Mouse (Mus musculus): Measurements from ENCODE around the gene Trpv2. TPM values are rescaled to one million over a fixed set of nuclear protein-coding genes. Genes with fewer than 3 reads are reported as not detected.

Trpv2 gene
- total RNA-seq (2012; rRNA removed), result 30.4 and 32.0 TPM in 2 replicates
- 10 to 100 TPM in 1 of 2 experiments, not detected in 1; 30.0 TPM for polyA plus RNA-seq (2012; ENCODE audit: insufficient read depth in 1 of 2, insufficient read length in 2 of 2, low read depth in 1 of 2, low replicate concordance in 2 of 2, missing spikeins in 1 of 2)

DNA sequence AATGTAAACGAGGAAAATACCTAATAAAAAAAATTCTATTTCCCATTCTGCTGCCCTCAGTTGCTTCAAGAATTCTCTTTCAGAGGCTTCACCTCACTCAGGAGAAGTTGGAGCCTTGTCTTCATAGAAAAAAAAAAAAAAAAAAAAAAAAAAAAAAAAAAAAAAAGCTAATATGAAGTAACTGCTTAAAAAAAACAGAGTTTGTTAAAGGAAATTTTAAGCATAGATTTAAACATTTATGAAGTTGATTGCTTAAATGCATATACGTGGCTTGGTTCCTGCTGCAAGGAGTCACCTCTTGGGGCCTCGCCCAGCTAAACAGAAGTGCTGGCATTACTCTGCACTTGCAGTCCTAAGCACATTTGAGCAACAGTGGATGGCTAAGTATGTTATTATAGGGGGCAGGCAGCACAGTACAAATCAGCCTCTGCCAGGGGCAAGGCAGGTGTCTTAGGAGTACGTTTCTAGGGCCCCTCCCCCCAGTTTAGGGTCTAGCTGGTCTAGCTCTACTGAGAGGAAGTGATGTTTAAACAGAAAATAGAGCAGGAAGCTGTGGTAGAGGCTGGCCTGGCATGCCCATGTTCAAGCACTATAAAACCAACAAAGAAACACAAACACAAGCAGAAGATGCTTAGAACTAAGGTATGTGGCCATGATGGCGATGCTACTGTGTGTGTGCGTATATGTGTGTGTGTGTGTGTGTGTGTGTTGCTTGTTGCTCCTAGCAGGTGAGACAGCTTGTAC, at the start of gene Trpv2:
TSS of gene Trpv2 (plus strand) at position 528 of the 744 bp plus-strand sequence.
- peaks cover 0 to 11% of the 10 kb centered on the region in 2 experiments; a peak in 2 of 4 replicates for H3K36me3 ChIP-seq (ENCODE audit: control insufficient read depth in 1 of 2, insufficient read depth in 2 of 2, low read length in 2 of 2)
- peak; percentile 87 for DNase-seq (ENCODE audit: low read depth, low spot score)
- H3K27ac ChIP-seq (ENCODE audit: control insufficient read depth, low read depth, low read length), result peak within 1 kb of the TSS; percentile 64
- peak within 1 kb of the TSS; percentile 67 for H3K9ac ChIP-seq (ENCODE audit: control insufficient read depth, low read depth, low read length, poor library complexity, severe bottlenecking)
- no peaks in the 10 kb centered on the region for H3K27me3 ChIP-seq (ENCODE audit: control insufficient read depth in 1 of 2, insufficient read depth in 2 of 2, low read length in 2 of 2)
- TF ChIP-seq RCOR1 (IDR thresholded peaks at IDR 0.05; ENCODE audit: low read depth, low read length) (no peak), HCFC1 (IDR thresholded peaks at IDR 0.05; ENCODE audit: low read depth, low read length) (peak; percentile 51), CHD1 (IDR thresholded peaks at IDR 0.05; ENCODE audit: low read depth, low read length) (peak; percentile 18; the same call in 1 of the 2 replicates), USF1 (IDR thresholded peaks at IDR 0.05; ENCODE audit: low read depth, low read length) (no peak), GATA1 (IDR thresholded peaks at IDR 0.05; ENCODE audit: low read depth, low read length) (no peak), SIN3A (IDR thresholded peaks at IDR 0.05; ENCODE audit: low read length) (peak; percentile 47; the same call in 1 of the 2 replicates), POLR2AphosphoS5 (IDR thresholded peaks at IDR 0.05; ENCODE audit: borderline replicate concordance, low read depth, low read length) (no peak), ZNF384 (IDR thresholded peaks at IDR 0.05; ENCODE audit: low read depth, low read length) (peak; percentile 92), TAL1 (IDR thresholded peaks at IDR 0.05; ENCODE audit: low read length) (no peak), NELFE (IDR thresholded peaks at IDR 0.05; ENCODE audit: low read depth, low read length) (0 out of 2 replicates have a peak, but pooled peaks have one; percentile 37), MXI1 (IDR thresholded peaks at IDR 0.05; ENCODE audit: low read depth, low read length) (peak; percentile 77), TBP (IDR thresholded peaks at IDR 0.05; ENCODE audit: low read depth, low read length) (peak; percentile 49; the same call in 1 of the 2 replicates), ELF1 (IDR thresholded peaks at IDR 0.05; ENCODE audit: low read depth, low read length) (0 out of 2 replicates have a peak, but pooled peaks have one; percentile 37), POLR2A (IDR thresholded peaks at IDR 0.05; ENCODE audit: control insufficient read depth in 1 of 2, insufficient read depth in 1 of 2, low read depth in 1 of 2, low read length in 2 of 2, poor library complexity in 1 of 2) (peak in 1 of 2 experiments; percentile 48; a peak in 1 of 4 replicates), MAX (IDR thresholded peaks at IDR 0.05; ENCODE audit: low read length) (no peak), RAD21 (IDR thresholded peaks at IDR 0.05; ENCODE audit: low read depth, low read length) (no peak), UBTF (IDR thresholded peaks at IDR 0.05; ENCODE audit: borderline replicate concordance, insufficient read depth, low read depth, low read length) (no peak), ZMIZ1 (IDR thresholded peaks at IDR 0.05; ENCODE audit: low read depth, low read length) (no peak; the same call in 1 of the 2 replicates)
- peaks cover 0 to 21% of the 10 kb centered on the region in 2 experiments; a peak in 3 of 4 replicates for H3K4me1 ChIP-seq (ENCODE audit: control insufficient read depth in 1 of 2, insufficient read depth in 2 of 2, low read length in 2 of 2)
- H3K9me3 ChIP-seq (replicated peaks; ENCODE audit: insufficient read depth, low read length), result no peaks in the 10 kb centered on the region
- peak within 1 kb of the TSS; percentile 71 to 84 for H3K4me3 ChIP-seq (ENCODE audit: control insufficient read depth in 1 of 2, insufficient read depth in 1 of 2, low read depth in 2 of 2, low read length in 2 of 2)
- H3K79me2 ChIP-seq (ENCODE audit: control insufficient read depth, insufficient read depth, low read length, poor library complexity), result no peaks in the 10 kb centered on the region; the same call in 1 of the 2 replicates

DNA sequence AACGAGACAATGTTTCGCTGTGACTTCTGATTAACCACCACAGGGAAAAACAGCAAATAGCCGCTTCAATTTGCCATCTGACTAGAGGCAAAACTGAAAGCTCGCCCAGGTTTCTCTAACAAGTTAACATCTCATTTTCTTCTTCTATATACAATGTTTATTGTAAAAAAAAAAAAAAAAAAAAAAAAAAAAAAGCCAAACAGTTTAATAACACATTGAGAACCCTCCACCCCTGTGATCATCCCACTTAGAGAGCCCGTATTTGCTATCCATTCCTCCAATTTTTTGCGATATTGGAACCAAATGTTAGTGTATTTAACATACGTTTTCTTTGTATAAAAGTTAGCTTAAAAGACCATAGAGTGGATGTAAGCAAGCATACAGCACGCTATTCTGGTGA, 37.2 kb upstream of the Trpv2 start:
- Histone ChIP-seq H3K9me3 (replicated peaks; ENCODE audit: insufficient read depth, low read length) (no peaks in the 10 kb centered on the region), H3K4me3 (ENCODE audit: control insufficient read depth in 1 of 2, insufficient read depth in 1 of 2, low read depth in 2 of 2, low read length in 2 of 2) (peak overlapping the region; percentile 58 to 61), H3K79me2 (ENCODE audit: control insufficient read depth, insufficient read depth, low read length, poor library complexity) (peaks cover 28% of the 10 kb centered on the region), H3K4me1 (ENCODE audit: control insufficient read depth in 1 of 2, insufficient read depth in 2 of 2, low read length in 2 of 2) (peaks cover 4 to 6% of the 10 kb centered on the region in 2 experiments), H3K27ac (ENCODE audit: control insufficient read depth, low read depth, low read length) (no peak overlapping the region; the same call in 1 of the 2 replicates), H3K27me3 (ENCODE audit: control insufficient read depth in 1 of 2, insufficient read depth in 2 of 2, low read length in 2 of 2) (no peaks in the 10 kb centered on the region), H3K9ac (ENCODE audit: control insufficient read depth, low read depth, low read length, poor library complexity, severe bottlenecking) (peak overlapping the region; percentile 100), H3K36me3 (ENCODE audit: control insufficient read depth in 1 of 2, insufficient read depth in 2 of 2, low read length in 2 of 2) (peaks cover 16 to 18% of the 10 kb centered on the region in 2 experiments)
- peak; percentile 75 for TF ChIP-seq ZNF384 (IDR thresholded peaks at IDR 0.05; ENCODE audit: low read depth, low read length)
- TF ChIP-seq UBTF (IDR thresholded peaks at IDR 0.05; ENCODE audit: borderline replicate concordance, insufficient read depth, low read depth, low read length), result no peak
- no peak for DNase-seq (ENCODE audit: low read depth, low spot score)

Data from MEL (cell line).